Mouse (Mus musculus): ENCODE data around the gene Gm20388. TPM values are rescaled to one million over a fixed set of nuclear protein-coding genes. Genes with fewer than 3 reads are reported as not detected.

The Gm20388 gene
- total RNA-seq, 1 experiment, result 27.0 TPM

DNA sequence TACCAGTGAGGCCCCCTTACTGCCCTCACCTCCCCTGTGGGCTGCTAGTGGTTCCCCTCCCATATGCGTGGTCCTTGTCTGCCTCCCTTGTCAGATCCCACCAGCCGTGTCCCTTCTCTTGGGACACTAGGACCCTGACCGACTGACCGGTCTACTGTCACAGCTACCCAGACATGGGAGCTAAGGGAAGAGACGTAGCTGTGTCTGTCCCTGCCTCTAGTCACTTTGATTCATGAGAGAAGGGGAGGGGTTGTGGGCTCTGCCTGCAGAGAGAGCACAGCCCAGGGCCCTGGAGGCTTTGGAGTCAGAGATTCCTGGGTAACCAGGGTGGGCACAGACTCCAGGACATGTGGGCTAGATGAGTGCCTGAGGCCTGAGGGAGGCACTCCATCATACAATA, 386.4 kb downstream of the Gm20388 start:
- Histone ChIP-seq H3K36me3 (ENCODE audit: control insufficient read depth, insufficient read depth, low read length, poor library complexity, severe bottlenecking) (no peaks in the 10 kb centered on the region), H3K9ac (ENCODE audit: insufficient read depth, low read depth, low read length, poor library complexity, severe bottlenecking) (no peak overlapping the region), H3K4me3 (ENCODE audit: insufficient read depth in 1 of 2, low read depth in 1 of 2, low read length in 2 of 2, poor library complexity in 1 of 2, severe bottlenecking in 1 of 2) (no peak overlapping the region), H3K27ac (ENCODE audit: insufficient read depth, low read depth, low read length, poor library complexity, severe bottlenecking) (no peak overlapping the region), H3K4me1 (ENCODE audit: control insufficient read depth in 2 of 2, insufficient read depth in 2 of 2, low read length in 2 of 2, poor library complexity in 1 of 2) (peaks cover 0 to 14% of the 10 kb centered on the region in 2 experiments; a peak in 2 of 4 replicates), H3K9me3 (ENCODE audit: control insufficient read depth, insufficient read depth, low read depth, low read length) (no peaks in the 10 kb centered on the region)
- no peak for TF ChIP-seq ZNF384 (IDR thresholded peaks at IDR 0.05; ENCODE audit: low read depth, low read length)
- TF ChIP-seq CHD2 (IDR thresholded peaks at IDR 0.05; ENCODE audit: low read depth, low read length), result no peak
- no peak for TF ChIP-seq ZC3H11A (IDR thresholded peaks at IDR 0.05; ENCODE audit: borderline replicate concordance, low read depth, low read length)
- TF ChIP-seq MAFK (IDR thresholded peaks at IDR 0.05; ENCODE audit: insufficient read depth, low read depth, low read length), result no peak
- no peak for TF ChIP-seq HCFC1 (IDR thresholded peaks at IDR 0.05; ENCODE audit: borderline replicate concordance, insufficient read depth, low read length)
- in situ Hi-C loops (cut with MboI; ENCODE audit: low sequenced_read_pairs in 2 of 2, unreplicated experiment in 2 of 2), result no loop called here
- no peak for DNase-seq (ENCODE audit: low read depth, low spot score)

DNA sequence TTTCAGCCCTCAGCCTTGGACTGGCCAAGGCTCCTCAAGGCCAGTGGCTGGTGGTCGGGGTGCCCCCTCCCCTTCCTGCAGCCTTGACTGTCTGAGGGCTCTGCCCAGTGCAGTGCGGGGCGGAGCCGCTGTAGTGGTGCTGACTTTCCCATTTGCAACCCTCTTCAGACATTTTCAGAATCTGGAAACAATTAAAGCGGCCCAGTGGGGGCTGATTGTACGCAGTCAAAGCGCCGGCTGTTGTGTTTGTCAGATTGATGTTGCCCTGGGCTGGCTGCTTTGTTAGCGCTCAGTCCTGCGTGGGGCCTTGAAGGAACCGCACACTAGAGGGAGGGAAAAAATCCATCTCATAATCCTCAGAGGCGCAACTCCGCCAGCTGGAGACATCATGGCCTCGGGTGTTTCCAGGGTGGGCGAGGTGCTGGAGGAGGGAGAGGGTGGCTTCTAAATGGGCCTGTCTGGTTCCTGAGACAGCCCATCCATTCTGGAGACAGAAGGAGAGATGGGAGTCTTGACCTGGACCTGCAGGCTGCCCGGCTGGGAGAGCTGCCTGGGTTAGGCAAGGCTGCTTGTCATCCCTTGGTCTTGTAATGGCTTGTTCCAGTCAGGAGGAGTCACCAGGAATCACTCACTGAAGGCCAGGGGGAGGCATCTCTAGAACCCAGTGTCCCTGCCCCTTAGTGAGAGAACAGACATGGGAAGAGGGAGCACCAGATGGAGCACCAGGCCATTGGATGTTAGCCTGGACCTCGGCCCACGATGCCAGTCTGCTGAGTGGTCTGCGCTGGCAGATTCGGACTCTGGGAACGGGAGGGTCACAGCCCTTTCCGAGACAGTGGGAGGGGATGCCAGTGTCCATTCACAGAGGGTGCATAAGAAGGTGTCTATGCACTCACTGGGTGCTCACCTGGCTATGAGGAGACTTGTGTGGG, 388.2 kb downstream of the Gm20388 start:
- in situ Hi-C loops (cut with MboI; ENCODE audit: low sequenced_read_pairs in 2 of 2, unreplicated experiment in 2 of 2), result no loop called here
- H3K4me3 ChIP-seq (ENCODE audit: insufficient read depth in 1 of 2, low read depth in 1 of 2, low read length in 2 of 2, poor library complexity in 1 of 2, severe bottlenecking in 1 of 2), result no peak overlapping the region
- peaks cover 0 to 14% of the 10 kb centered on the region in 2 experiments; a peak in 2 of 4 replicates for H3K4me1 ChIP-seq (ENCODE audit: control insufficient read depth in 2 of 2, insufficient read depth in 2 of 2, low read length in 2 of 2, poor library complexity in 1 of 2)
- H3K9me3 ChIP-seq (ENCODE audit: control insufficient read depth, insufficient read depth, low read depth, low read length), result no peaks in the 10 kb centered on the region
- no peak for DNase-seq (ENCODE audit: low read depth, low spot score)
- peak overlapping the region; percentile 35; the same call in 1 of the 2 replicates for H3K9ac ChIP-seq (ENCODE audit: insufficient read depth, low read depth, low read length, poor library complexity, severe bottlenecking)
- TF ChIP-seq CHD2 (IDR thresholded peaks at IDR 0.05; ENCODE audit: low read depth, low read length), result no peak
- TF ChIP-seq HCFC1 (IDR thresholded peaks at IDR 0.05; ENCODE audit: borderline replicate concordance, insufficient read depth, low read length), result no peak
- no peak for TF ChIP-seq ZC3H11A (IDR thresholded peaks at IDR 0.05; ENCODE audit: borderline replicate concordance, low read depth, low read length)
- no peak for TF ChIP-seq MAFK (IDR thresholded peaks at IDR 0.05; ENCODE audit: insufficient read depth, low read depth, low read length)
- no peak for TF ChIP-seq ZNF384 (IDR thresholded peaks at IDR 0.05; ENCODE audit: low read depth, low read length)
- no peak overlapping the region for H3K27ac ChIP-seq (ENCODE audit: insufficient read depth, low read depth, low read length, poor library complexity, severe bottlenecking)
- H3K36me3 ChIP-seq (ENCODE audit: control insufficient read depth, insufficient read depth, low read length, poor library complexity, severe bottlenecking), result no peaks in the 10 kb centered on the region

DNA sequence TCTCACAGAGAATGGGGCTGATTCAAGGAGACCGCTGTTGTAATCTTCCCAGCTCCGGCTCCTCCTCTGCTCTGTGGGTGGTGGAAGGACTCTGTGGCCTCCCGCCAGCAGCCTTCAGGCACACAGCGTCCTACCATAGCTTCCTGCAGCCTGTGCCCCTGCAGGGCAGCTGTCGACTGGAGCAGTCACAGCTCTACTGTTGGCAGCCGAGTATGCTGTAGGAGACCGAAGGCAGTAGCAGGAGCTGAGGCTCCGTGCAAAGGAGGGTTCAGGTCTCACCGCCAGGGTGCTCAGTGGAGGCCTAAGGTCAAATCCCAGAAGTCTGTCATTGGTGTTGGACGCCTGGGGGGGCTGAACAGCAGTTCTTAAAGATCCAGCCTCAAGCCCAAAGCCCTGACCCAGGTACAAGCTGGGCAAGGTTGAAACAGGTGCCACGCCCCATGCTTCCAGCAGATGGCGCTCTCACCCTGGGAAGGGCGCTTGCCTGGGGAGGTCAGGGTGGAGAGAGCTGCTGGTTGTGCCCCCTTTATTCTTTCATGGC, 390.0 kb downstream of the Gm20388 start:
- H3K9me3 ChIP-seq (ENCODE audit: control insufficient read depth, insufficient read depth, low read depth, low read length), result no peaks in the 10 kb centered on the region
- peaks cover 0 to 12% of the 10 kb centered on the region in 2 experiments; a peak in 2 of 4 replicates for H3K4me1 ChIP-seq (ENCODE audit: control insufficient read depth in 2 of 2, insufficient read depth in 2 of 2, low read length in 2 of 2, poor library complexity in 1 of 2)
- no peak for TF ChIP-seq HCFC1 (IDR thresholded peaks at IDR 0.05; ENCODE audit: borderline replicate concordance, insufficient read depth, low read length)
- TF ChIP-seq MAFK (IDR thresholded peaks at IDR 0.05; ENCODE audit: insufficient read depth, low read depth, low read length), result no peak
- TF ChIP-seq ZNF384 (IDR thresholded peaks at IDR 0.05; ENCODE audit: low read depth, low read length), result no peak
- TF ChIP-seq CHD2 (IDR thresholded peaks at IDR 0.05; ENCODE audit: low read depth, low read length), result no peak
- peak; percentile 56 for DNase-seq (ENCODE audit: low read depth, low spot score)
- no peak overlapping the region for H3K27ac ChIP-seq (ENCODE audit: insufficient read depth, low read depth, low read length, poor library complexity, severe bottlenecking)
- no peak overlapping the region for H3K9ac ChIP-seq (ENCODE audit: insufficient read depth, low read depth, low read length, poor library complexity, severe bottlenecking)
- no peak overlapping the region for H3K4me3 ChIP-seq (ENCODE audit: insufficient read depth in 1 of 2, low read depth in 1 of 2, low read length in 2 of 2, poor library complexity in 1 of 2, severe bottlenecking in 1 of 2)
- in situ Hi-C loops (cut with MboI; ENCODE audit: low sequenced_read_pairs in 2 of 2, unreplicated experiment in 2 of 2), result no loop called here
- H3K36me3 ChIP-seq (ENCODE audit: control insufficient read depth, insufficient read depth, low read length, poor library complexity, severe bottlenecking), result no peaks in the 10 kb centered on the region

DNA sequence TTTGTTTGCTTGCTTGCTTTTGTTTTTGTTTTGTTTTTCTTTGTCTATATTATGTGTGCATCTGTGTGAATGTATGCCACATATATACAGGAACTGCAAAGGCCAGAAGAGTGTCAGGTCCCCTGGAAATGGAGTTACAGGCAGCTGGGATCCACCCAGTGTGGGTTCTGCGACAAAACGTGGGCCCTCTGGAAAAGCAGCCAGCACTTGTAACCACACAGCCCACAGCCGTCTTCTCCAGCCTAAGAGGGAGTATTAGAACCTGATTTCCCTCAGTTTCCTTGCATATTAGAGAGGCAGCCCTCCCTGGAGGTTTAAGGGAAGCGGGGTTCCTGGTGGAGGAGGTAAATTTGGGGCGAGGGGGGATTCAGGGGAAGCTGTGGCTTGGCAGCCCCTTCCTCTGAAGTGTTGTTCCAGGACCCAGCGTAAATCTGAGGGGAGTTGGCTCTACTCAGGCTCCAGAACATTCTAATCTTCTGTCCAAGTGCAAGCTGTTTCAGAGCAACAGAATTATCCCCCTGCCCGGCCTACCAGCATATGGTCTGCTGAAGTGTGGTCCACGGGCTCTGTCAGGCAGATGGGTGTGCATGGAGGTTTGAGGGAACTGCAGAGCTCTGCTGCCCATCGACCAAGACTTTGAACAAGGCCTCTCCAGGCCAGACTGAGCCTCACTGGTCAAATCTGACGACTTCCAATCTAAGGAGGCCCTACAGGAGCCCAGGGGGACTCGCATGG, 392.5 kb downstream of the Gm20388 start:
- no peak overlapping the region for H3K9ac ChIP-seq (ENCODE audit: insufficient read depth, low read depth, low read length, poor library complexity, severe bottlenecking)
- H3K36me3 ChIP-seq (ENCODE audit: control insufficient read depth, insufficient read depth, low read length, poor library complexity, severe bottlenecking), result no peaks in the 10 kb centered on the region
- in situ Hi-C loops (cut with MboI; ENCODE audit: low sequenced_read_pairs in 2 of 2, unreplicated experiment in 2 of 2), result no loop called here
- H3K27ac ChIP-seq (ENCODE audit: insufficient read depth, low read depth, low read length, poor library complexity, severe bottlenecking), result no peak overlapping the region
- H3K9me3 ChIP-seq (ENCODE audit: control insufficient read depth, insufficient read depth, low read depth, low read length), result no peaks in the 10 kb centered on the region
- peaks cover 0 to 15% of the 10 kb centered on the region in 2 experiments; a peak in 2 of 4 replicates for H3K4me1 ChIP-seq (ENCODE audit: control insufficient read depth in 2 of 2, insufficient read depth in 2 of 2, low read length in 2 of 2, poor library complexity in 1 of 2)
- TF ChIP-seq MAFK (IDR thresholded peaks at IDR 0.05; ENCODE audit: insufficient read depth, low read depth, low read length) (no peak), ZC3H11A (IDR thresholded peaks at IDR 0.05; ENCODE audit: borderline replicate concordance, low read depth, low read length) (no peak), ZNF384 (IDR thresholded peaks at IDR 0.05; ENCODE audit: low read depth, low read length) (no peak), HCFC1 (IDR thresholded peaks at IDR 0.05; ENCODE audit: borderline replicate concordance, insufficient read depth, low read length) (no peak), CHD2 (IDR thresholded peaks at IDR 0.05; ENCODE audit: low read depth, low read length) (no peak)
- DNase-seq (ENCODE audit: low read depth, low spot score), result no peak
- H3K4me3 ChIP-seq (ENCODE audit: insufficient read depth in 1 of 2, low read depth in 1 of 2, low read length in 2 of 2, poor library complexity in 1 of 2, severe bottlenecking in 1 of 2), result no peak overlapping the region
